Mouse (Mus musculus): ENCODE measurements around the gene Piwil1.

DNA sequence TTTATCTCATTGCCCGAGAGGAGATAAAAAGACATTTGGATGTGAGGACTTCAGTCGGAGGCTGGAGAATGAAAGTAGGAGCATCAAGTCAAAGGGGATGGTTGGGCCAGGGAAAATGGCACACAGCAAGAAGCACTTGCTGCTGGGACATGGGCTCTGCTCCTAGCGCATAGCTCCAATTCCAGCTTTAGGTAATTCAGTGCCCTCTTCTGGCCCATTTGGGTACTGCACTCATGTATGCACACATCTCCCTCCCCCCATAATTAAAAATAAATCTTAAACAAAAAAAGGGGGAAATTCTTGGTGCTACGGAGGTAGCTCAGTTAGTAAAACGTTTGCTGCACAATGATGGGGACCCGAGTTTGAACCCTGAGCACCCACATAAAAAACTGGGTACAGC lies 9.5 kb downstream of the Piwil1 start:
- peak; percentile 54 for TF ChIP-seq CTCF (IDR thresholded peaks at IDR 0.05)
- no peak for TF ChIP-seq EP300 (IDR thresholded peaks at IDR 0.05)
